Mouse (Mus musculus) thymus, postnatal 25 days (tissue): ENCODE measurements around the gene Hikeshi.
A peak's percentile ranks its signal among the peaks of the same experiment; 100 is the strongest.

Source experiments
- DNase-seq: peaks from one replicate; pipeline ENCODE4 v3.0.0; 2022

Hikeshi gene

GRCm38 (mm10) chr7:89940571-89941463 is at the start of gene Hikeshi:
Gene Hikeshi (minus strand): TSS chr7:89941204.
- DNase-seq: peak; percentile 93

- DNase-seq: no peak
Measured at GRCm38 (mm10) chr7:89984421-89984820, 43.4 kb upstream of the Hikeshi start.

- no peak for DNase-seq
Measured at GRCm38 (mm10) chr7:89983441-89983840, 42.4 kb upstream of the Hikeshi start.

GRCm38 (mm10) chr7:89981557-89981956 is 40.6 kb upstream of the Hikeshi start:
- DNase-seq: peak; percentile 4

- peak; percentile 95 for DNase-seq
Measured at GRCm38 (mm10) chr7:89980485-89981422, 39.8 kb upstream of the Hikeshi start, which contains the start of gene Eed. Gene Eed (minus strand): TSS chr7:89980983.

GRCm38 (mm10) chr7:89980133-89980484 is 39.1 kb upstream of the Hikeshi start:
- DNase-seq: no peak

- no peak for DNase-seq
Measured at GRCm38 (mm10) chr7:89979432-89980130, 38.6 kb upstream of the Hikeshi start.

GRCm38 (mm10) chr7:89976796-89977195 is 35.8 kb upstream of the Hikeshi start:
- DNase-seq: no peak

GRCm38 (mm10) chr7:89975571-89975970 is 34.6 kb upstream of the Hikeshi start:
- no peak for DNase-seq

- no peak for DNase-seq
Measured at GRCm38 (mm10) chr7:89967235-89967634, 26.2 kb upstream of the Hikeshi start.

GRCm38 (mm10) chr7:89966771-89967170 is 25.8 kb upstream of the Hikeshi start:
- no peak for DNase-seq

GRCm38 (mm10) chr7:89963135-89963534 is 22.1 kb upstream of the Hikeshi start:
- DNase-seq: no peak

GRCm38 (mm10) chr7:89957300-89957699 is 16.3 kb upstream of the Hikeshi start:
- no peak for DNase-seq

GRCm38 (mm10) chr7:89954261-89954660 is 13.3 kb upstream of the Hikeshi start:
- DNase-seq: no peak

GRCm38 (mm10) chr7:89949403-89949802 is 8.4 kb upstream of the Hikeshi start:
- no peak for DNase-seq

- no peak for DNase-seq
Measured at GRCm38 (mm10) chr7:89948026-89948425, 7.0 kb upstream of the Hikeshi start.

- DNase-seq: no peak
Measured at GRCm38 (mm10) chr7:89939497-89940353, 1.3 kb downstream of the Hikeshi start.

- no peak for DNase-seq
Measured at GRCm38 (mm10) chr7:89923441-89924180, 17.4 kb downstream of the Hikeshi start.

- DNase-seq: no peak
Measured at GRCm38 (mm10) chr7:89917776-89918175, 23.2 kb downstream of the Hikeshi start.

- DNase-seq: no peak
Measured at GRCm38 (mm10) chr7:89916711-89917110, 24.3 kb downstream of the Hikeshi start.
